Mouse (Mus musculus): ENCODE data around the gene Cpne6. TPM values are rescaled to one million over a fixed set of nuclear protein-coding genes. Genes with fewer than 3 reads are reported as not detected.

Gene Cpne6
- not detected in 2 replicates for polyA plus RNA-seq (2012; ENCODE audit: insufficient read depth, low replicate concordance)

DNA sequence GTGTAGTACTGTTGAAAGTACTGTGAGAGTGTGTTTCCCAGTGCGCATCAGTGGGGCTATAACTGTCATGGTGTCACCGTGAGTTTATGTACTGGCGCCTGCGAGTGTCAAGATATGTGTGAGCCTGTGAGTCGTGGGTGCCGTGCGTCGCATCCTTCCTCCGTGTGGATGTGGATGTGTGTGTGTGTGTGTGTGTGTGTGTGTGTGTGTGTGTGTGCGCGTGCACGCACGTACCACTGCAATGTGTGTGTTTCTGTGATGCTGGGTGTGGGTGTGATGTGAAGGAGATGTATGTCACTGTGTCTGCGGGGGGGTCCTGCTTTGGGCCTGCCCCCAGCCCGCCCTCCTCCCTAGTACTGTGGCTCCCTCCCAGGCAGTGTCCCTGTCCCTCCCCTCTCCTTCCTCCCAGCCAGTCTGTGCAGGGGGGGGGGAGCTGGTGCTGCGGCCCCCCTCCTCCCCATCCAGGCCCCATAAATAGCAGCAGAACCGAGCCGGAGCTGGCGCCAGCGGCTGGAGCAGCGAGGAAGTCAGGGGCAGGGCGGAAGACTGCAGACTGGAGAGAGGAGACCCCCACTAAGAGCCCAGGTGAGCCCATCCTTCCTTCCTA lies at the start of gene Cpne6:
TSS of gene Cpne6 (plus strand) at position 321 of the 607 bp plus-strand sequence.
- H3K4me3 ChIP-seq (replicated peaks), result no peak within 1 kb of the TSS
- H3K27me3 ChIP-seq (replicated peaks), result peaks cover 91% of the 10 kb centered on the region
- no peaks in the 10 kb centered on the region for H3K36me3 ChIP-seq (replicated peaks; ENCODE audit: low read length)
- no peaks in the 10 kb centered on the region for H3K9me3 ChIP-seq
- TF ChIP-seq FLI1 (IDR thresholded peaks at IDR 0.05; ENCODE audit: low read length), result no peak
- no peak for TF ChIP-seq GATA1 (IDR thresholded peaks at IDR 0.05; ENCODE audit: borderline replicate concordance, low read length)
- peaks cover 10% of the 10 kb centered on the region for H3K4me1 ChIP-seq

GRCm38 (mm10) chr14:55461757-55462156 lies 48.5 kb upstream of the Cpne6 start:
- TF ChIP-seq GATA1 (IDR thresholded peaks at IDR 0.05; ENCODE audit: borderline replicate concordance, low read length), result no peak
- TF ChIP-seq FLI1 (IDR thresholded peaks at IDR 0.05; ENCODE audit: low read length), result no peak
- Histone ChIP-seq H3K4me3 (replicated peaks) (no peak overlapping the region), H3K9me3 (no peaks in the 10 kb centered on the region), H3K4me1 (no peaks in the 10 kb centered on the region), H3K27me3 (replicated peaks) (peaks cover 55% of the 10 kb centered on the region), H3K36me3 (replicated peaks; ENCODE audit: low read length) (no peaks in the 10 kb centered on the region)

GRCm38 (mm10) chr14:55466481-55466880 lies 43.8 kb upstream of the Cpne6 start:
- Histone ChIP-seq H3K9me3 (no peaks in the 10 kb centered on the region), H3K27me3 (replicated peaks) (peaks cover 67% of the 10 kb centered on the region), H3K36me3 (replicated peaks; ENCODE audit: low read length) (no peaks in the 10 kb centered on the region), H3K4me3 (replicated peaks) (no peak overlapping the region), H3K4me1 (peaks cover 8% of the 10 kb centered on the region; the same call in 1 of the 2 replicates)
- TF ChIP-seq GATA1 (IDR thresholded peaks at IDR 0.05; ENCODE audit: borderline replicate concordance, low read length) (no peak), FLI1 (IDR thresholded peaks at IDR 0.05; ENCODE audit: low read length) (no peak)

DNA sequence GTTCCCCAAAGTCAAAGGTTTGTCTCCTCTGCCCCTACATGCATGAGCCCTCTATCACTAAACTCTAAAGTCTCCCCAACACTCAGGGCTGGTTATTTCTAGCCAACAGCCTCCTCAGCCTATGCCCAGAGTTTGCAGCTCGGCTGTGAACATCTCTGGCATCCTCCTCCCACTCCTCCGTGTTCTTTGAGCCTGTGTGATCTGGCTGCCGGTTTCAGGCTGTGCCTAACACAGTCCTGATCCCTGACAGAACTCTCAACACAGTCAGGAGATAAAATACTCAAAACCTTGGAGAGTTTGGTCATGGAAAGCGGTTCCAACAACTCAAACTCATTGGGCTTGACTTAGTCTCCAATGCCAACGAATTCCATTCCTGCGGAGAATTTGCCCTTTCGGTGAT lies 43.1 kb upstream of the Cpne6 start:
- Histone ChIP-seq H3K36me3 (replicated peaks; ENCODE audit: low read length) (no peaks in the 10 kb centered on the region), H3K4me3 (replicated peaks) (no peak overlapping the region), H3K9me3 (no peaks in the 10 kb centered on the region), H3K4me1 (peaks cover 8% of the 10 kb centered on the region; the same call in 1 of the 2 replicates), H3K27me3 (replicated peaks) (peaks cover 70% of the 10 kb centered on the region)
- TF ChIP-seq FLI1 (IDR thresholded peaks at IDR 0.05; ENCODE audit: low read length), result no peak

- Histone ChIP-seq H3K4me3 (replicated peaks) (no peak overlapping the region), H3K9me3 (no peaks in the 10 kb centered on the region), H3K4me1 (peaks cover 8% of the 10 kb centered on the region; the same call in 1 of the 2 replicates), H3K36me3 (replicated peaks; ENCODE audit: low read length) (no peaks in the 10 kb centered on the region), H3K27me3 (replicated peaks) (peaks cover 61% of the 10 kb centered on the region)
- TF ChIP-seq GATA1 (IDR thresholded peaks at IDR 0.05; ENCODE audit: borderline replicate concordance, low read length) (no peak), FLI1 (IDR thresholded peaks at IDR 0.05; ENCODE audit: low read length) (no peak)
These were observed 41.9 kb upstream of the Cpne6 start for GRCm38 (mm10) chr14:55468301-55468741.

DNA sequence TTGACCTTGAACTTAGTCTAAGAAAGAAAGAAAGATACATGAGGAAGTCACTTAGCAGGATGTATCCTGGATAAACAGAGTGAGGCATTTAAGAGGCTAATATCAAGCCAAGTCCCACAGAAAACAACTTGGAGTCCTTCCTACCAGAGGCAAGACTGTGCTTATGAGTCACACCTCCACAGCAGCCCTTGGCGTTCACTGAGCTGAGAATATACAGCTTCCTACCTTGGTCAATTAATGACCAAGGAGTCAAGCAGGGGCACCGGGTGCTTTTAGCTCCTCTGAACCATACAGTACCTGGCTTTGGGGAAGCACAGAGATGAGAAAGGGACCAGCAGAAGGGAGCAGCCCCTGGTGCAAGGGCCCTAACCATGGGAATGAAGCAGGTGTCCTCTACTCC lies 41.2 kb upstream of the Cpne6 start:
- Histone ChIP-seq H3K4me1 (peaks cover 8% of the 10 kb centered on the region; the same call in 1 of the 2 replicates), H3K9me3 (no peaks in the 10 kb centered on the region), H3K4me3 (replicated peaks) (no peak overlapping the region), H3K36me3 (replicated peaks; ENCODE audit: low read length) (no peaks in the 10 kb centered on the region), H3K27me3 (replicated peaks) (peaks cover 59% of the 10 kb centered on the region)
- TF ChIP-seq FLI1 (IDR thresholded peaks at IDR 0.05; ENCODE audit: low read length) (no peak), GATA1 (IDR thresholded peaks at IDR 0.05; ENCODE audit: borderline replicate concordance, low read length) (no peak)

DNA sequence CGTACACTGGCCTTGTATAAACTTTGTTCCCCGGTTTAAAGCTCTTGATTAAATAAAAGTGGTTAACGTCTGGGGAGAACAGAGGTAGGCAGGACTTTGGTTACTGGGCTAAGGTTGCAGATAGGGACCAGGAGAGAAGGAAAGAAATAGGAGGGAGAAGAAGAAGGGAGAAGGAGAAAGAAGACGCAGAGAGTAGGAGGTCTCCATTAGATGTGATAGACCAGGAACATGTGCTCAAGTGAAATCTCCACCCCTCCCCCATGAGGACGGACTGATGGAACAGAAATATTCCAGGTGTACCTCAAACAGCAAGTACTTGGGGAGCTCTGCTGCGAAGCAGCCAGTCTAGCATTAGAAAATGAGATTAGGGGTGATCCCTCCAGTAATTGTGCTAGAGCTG lies 40.4 kb upstream of the Cpne6 start:
- H3K9me3 ChIP-seq, result no peaks in the 10 kb centered on the region
- H3K4me3 ChIP-seq (replicated peaks), result no peak overlapping the region
- peaks cover 53% of the 10 kb centered on the region for H3K27me3 ChIP-seq (replicated peaks)
- no peak for TF ChIP-seq FLI1 (IDR thresholded peaks at IDR 0.05; ENCODE audit: low read length)
- no peak for TF ChIP-seq GATA1 (IDR thresholded peaks at IDR 0.05; ENCODE audit: borderline replicate concordance, low read length)
- H3K4me1 ChIP-seq, result peaks cover 8% of the 10 kb centered on the region; the same call in 1 of the 2 replicates
- no peaks in the 10 kb centered on the region for H3K36me3 ChIP-seq (replicated peaks; ENCODE audit: low read length)

- peaks cover 44% of the 10 kb centered on the region for H3K27me3 ChIP-seq (replicated peaks)
- peaks cover 13% of the 10 kb centered on the region for H3K4me1 ChIP-seq
- no peak for TF ChIP-seq FLI1 (IDR thresholded peaks at IDR 0.05; ENCODE audit: low read length)
- no peak for TF ChIP-seq GATA1 (IDR thresholded peaks at IDR 0.05; ENCODE audit: borderline replicate concordance, low read length)
- H3K4me3 ChIP-seq (replicated peaks), result no peak overlapping the region
- no peaks in the 10 kb centered on the region for H3K9me3 ChIP-seq
- H3K36me3 ChIP-seq (replicated peaks; ENCODE audit: low read length), result no peaks in the 10 kb centered on the region
These were observed 39.4 kb upstream of the Cpne6 start for GRCm38 (mm10) chr14:55470806-55471205.

DNA sequence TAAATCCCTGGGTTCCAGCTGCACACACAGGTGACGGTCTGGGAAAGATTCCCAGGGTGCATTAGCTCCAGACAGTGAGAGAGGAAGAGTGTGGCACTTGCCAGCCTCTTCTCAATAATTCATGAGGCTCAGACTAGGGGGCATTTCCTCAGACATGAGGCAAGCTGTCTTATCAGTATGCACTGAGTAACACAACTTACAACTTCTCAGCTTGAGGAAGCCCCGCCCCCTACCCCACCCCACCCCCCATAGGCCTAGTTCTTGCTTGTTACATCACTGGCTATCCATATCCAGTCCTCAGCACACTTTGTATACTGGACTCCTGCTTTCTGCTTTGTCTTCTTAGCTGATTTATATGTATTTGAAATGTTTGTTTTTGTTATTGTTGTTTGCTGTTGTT lies 34.6 kb upstream of the Cpne6 start:
- peaks cover 30% of the 10 kb centered on the region for H3K4me1 ChIP-seq
- TF ChIP-seq FLI1 (IDR thresholded peaks at IDR 0.05; ENCODE audit: low read length) (no peak), GATA1 (IDR thresholded peaks at IDR 0.05; ENCODE audit: borderline replicate concordance, low read length) (no peak)
- no peaks in the 10 kb centered on the region for H3K9me3 ChIP-seq
- H3K27me3 ChIP-seq (replicated peaks), result peaks cover 11% of the 10 kb centered on the region
- no peaks in the 10 kb centered on the region for H3K36me3 ChIP-seq (replicated peaks; ENCODE audit: low read length)
- no peak overlapping the region for H3K4me3 ChIP-seq (replicated peaks)

- no peak overlapping the region for H3K4me3 ChIP-seq (replicated peaks)
- no peaks in the 10 kb centered on the region for H3K27me3 ChIP-seq (replicated peaks)
- H3K9me3 ChIP-seq, result no peaks in the 10 kb centered on the region
- no peaks in the 10 kb centered on the region for H3K36me3 ChIP-seq (replicated peaks; ENCODE audit: low read length)
- no peak for TF ChIP-seq FLI1 (IDR thresholded peaks at IDR 0.05; ENCODE audit: low read length)
- TF ChIP-seq GATA1 (IDR thresholded peaks at IDR 0.05; ENCODE audit: borderline replicate concordance, low read length), result no peak
- peaks cover 25% of the 10 kb centered on the region for H3K4me1 ChIP-seq
These were observed 32.8 kb upstream of the Cpne6 start for GRCm38 (mm10) chr14:55477421-55477820.
